Mouse (Mus musculus): Measurements from ENCODE around the gene Isg20.
A peak's percentile ranks its signal among the peaks of the same experiment; 100 is the strongest.

Isg20 gene

DNA sequence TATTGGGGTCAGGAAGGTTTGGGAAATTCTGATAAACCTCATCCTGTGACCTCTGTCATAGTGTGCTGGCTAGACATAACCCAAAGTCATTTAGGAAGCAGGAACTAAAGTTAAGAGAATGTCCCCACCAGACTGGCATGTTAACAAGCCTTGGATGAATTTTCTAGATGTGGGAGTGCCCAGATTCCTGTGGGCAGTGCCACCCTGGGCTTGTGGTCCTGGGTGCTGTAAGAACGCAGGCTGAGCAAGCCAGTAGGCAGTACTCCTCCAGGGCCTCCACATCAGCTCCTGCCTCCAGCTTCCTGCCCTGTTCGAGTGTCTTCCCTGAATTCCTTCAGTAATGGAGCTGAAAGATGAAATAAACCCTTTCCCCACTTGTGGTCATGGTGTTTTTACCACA is 9.0 kb upstream of the Isg20 start:
- no peak for DNase-seq

DNA sequence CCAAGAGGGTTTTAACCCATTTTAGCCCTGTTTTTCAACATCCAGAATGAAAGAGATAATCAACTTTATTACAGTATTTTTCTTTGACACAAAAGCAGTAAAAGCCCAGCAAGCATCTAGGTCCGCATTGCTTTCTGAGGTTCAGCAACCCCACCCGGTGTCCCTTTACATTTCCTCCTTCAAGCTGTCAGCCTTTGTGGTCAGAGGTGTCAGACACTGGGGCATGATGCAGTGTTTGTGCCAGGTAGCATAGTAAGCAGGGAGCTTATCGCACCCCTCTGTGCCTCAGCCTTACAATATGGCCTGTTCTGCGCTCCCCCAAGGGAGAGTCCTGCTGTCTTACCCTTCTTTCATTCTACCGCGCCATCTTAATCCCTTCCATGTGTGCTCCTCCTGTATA is 4.2 kb upstream of the Isg20 start:
- no peak for DNase-seq

DNA sequence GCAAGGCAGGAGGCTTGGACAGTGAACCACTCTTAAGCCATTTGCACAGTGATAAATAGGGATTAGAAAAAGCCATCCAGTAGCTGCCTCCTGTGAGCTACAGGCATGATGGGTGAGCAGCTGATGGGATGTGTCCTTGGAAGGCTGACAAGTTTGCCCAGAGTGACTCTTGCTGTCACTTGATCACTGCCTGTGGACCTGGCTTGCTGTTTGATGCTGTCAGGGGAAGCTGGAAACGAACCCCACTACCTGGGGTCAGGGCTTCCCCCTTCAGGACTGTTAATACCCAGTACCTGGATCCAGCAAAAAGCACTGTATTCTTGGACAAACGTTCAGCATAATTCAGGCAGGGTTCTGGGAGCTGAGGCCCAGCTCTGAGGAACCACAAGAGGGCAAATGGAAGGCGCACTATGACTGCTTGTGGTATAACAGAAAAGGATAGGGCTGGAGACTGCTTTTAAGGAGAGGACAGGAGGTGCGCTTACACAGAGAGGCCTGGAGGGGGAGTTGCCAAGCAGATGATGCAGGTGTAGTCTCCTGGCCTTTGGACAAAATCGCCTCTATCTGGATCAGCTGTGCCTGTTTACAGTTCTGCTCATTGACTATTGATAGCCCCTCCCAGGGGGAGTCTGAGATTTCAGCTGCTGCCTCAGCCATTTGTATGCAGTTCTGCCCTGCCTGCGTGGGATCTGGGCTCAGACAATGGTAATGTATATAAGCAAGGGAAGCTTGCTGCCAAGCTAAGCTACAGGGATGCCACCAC is 2.7 kb upstream of the Isg20 start:
- DNase-seq, result no peak

DNA sequence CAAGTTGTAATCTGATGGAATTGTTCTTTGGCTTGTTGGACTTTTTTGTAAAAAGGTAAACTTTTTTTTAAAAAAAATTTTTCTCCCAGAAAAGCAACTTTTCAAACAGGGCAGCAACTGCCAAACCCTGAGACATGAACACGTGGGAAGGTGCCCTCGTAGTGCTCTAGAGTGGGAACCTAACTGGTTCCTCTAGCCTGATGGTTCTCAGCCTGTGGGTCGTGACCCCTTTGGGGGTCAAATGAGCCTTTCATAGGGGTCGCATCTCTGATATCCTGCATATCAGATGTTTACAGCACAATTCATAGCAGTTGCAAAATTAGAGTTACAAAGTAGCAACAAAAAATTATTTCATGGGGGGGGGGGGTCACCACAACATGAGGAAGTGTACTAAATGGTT is 2.0 kb upstream of the Isg20 start:
- DNase-seq, result no peak

DNA sequence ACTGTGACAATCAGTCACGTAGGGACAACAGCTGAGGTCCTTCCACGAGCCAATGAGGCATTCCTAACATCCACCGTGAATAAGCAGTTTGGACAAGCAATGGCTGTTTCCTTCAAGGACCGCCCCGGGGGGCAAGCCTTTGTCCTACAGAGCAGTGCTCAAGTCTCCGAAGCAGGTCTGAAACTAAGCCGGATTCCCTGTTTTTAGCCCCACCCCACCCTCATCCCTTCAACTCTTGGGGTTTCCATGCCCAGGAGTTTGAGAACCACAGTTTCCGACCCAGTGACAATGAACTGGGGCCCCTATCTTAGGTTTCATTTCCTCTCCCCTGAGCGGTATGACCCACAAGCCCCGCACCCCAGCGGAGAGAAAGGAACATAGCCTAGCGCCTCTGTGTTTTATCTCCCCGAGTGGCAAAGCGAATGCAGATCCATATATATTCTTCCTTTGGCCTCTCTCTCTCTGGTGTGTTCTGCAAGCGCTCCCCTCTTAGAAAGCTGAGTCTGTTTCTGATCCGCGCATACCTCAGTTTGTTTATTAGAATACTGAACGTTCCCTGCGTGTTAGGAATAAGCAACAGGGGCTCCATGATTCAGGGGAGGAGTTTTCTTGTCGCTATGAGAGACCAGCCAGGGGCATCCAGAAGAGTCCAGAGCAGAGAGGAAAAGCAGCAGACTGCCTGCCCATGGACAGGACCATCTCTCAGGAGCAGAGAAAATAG is 811 bp upstream of the Isg20 start:
- DNase-seq, result peak; percentile 33 to 49

DNA sequence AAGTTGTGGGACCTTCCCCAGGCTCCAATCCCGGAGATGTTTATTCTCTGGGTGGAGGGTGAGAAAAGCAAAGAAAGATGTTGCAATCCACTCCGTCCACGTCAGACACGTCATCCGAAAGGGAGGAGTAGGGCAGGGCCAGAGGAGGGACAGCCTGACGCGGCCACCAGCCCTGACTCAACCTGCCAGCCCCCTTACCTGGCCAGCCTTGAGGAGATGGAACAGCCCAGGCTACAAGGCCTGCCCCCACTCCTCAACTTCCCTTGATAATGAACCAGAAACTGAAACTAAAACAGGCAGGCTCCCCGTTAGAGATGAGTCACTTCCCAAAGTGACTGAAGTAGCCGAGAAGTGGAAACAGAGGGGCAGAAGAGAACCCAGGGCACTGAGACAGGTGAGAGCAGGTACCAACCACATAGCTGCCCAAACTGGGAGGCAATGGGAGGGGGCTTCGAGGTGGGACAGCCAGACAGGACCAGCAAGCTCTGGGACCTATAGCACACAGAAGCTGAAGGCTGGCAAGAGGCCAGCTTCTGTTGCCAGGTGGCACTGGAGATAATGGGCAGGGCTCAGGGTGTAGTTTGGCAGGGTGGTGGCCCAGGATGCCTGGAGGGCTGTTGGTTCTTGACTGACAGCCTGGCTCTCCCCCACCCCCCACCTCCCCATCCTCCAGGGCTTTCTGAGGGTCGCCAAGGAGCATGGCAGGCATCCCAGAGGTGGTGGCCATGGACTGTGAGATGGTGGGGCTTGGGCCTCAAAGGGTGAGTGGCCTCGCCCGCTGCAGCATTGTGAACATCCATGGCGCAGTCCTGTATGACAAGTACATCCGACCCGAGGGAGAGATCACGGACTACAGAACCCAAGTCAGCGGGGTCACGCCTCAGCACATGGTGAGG is 673 bp downstream of the Isg20 start:
- DNase-seq, result peak; percentile 40 to 47

DNA sequence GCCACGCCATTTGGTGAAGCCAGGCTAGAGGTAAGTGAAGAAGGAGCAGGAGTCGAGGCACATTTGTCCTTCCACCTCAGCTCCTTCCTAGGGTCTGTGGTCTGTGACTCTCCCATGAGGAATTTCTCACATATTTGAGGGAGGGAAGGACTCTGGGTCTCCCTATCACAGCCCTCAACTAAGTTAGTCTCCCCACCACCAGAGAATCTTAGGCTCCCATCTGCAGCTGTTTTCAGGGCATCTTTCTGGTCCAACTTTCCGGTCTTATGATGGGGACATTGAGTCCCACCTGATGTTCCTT is 1.3 kb downstream of the Isg20 start:
- DNase-seq, result no peak

DNA sequence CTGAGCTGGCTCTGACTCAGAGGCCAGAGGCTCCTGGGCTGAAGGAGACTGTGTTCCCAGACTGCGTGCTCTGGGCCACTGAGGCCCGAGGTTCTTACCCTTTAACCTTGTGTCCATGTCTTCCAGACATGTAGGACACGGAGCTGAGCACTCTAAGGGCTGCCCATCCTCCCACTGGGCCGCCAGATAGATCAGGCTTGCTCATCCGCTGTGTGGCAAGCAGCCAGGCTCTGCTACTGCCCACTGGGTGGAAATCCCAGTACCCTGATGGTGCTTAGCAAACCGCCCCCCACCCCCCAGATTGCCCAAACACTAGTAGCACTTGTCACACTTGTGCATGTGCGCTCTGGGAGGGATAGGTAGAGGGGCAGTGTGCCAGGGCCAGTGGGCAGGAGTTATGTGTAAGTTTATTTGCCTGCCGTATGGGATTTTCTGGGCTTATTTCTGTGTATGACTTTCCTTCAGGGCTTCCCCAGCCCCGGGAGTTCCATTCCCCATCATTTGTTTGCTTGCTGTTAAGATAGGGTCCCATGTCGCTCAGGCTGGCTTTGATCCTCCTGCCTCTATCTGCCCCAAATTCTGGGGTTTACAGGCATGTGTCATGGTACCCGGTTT is 1.8 kb downstream of the Isg20 start:
- no peak for DNase-seq

DNA sequence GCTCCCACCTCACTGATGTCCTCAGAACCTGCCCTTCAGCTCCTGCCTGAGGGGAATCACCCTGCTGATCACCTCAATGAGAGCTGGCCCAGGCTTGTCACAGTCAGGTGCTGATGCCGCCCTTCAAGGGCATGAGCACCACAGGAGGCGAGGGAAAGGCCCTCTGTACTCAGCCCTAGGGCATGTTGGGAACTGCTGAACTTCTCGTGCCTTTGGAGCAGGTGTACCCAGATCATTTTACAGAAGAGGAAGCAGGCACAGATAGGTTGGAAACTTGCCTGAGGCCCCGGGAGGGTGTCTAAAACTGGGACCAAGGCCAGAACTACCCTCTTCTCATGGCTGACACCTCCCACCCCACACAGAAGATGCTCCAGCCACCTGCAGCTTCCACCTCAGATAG is 5.5 kb downstream of the Isg20 start:
- DNase-seq, result no peak

DNA sequence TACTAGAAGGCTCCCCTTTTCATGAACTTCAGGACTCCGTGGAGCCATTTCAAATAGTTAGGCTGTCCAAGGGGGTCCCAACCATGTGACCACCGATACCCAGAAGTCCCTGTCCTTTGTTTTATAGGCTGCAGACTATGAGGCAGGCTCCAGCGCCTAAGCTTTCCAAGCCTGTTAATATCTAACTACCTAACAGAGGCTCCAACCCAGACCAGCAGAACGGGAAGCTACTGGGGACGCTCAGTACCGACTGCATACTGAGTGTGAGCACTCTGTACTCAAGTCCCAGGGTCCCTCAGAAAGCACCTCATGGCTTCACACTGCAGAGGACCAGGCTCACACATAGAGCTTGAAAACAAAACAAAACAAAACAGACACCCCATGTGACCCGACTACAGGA is 9.3 kb downstream of the Isg20 start:
- no peak for DNase-seq

DNA sequence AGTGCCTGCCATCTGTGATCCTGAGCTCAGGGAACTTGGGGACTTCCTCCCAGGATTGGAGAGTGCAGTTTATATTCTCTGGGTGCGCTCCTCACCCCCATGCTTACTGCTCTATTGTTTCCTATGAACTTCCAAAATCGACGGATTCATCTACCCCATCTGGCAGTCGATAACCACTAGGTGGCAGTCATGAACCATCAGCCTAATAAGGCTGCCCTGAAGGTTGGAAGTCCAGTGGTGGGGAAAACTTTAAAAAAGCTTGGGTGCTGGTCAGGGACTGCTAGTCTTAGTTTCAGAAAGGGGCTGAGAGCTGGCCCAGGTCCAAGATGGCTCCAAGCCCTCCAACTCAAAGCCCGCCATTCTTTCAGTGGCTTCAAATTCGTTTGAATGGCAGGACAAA is 11.1 kb downstream of the Isg20 start:
- peak in 1 of 2 experiments; percentile 61 for DNase-seq

DNA sequence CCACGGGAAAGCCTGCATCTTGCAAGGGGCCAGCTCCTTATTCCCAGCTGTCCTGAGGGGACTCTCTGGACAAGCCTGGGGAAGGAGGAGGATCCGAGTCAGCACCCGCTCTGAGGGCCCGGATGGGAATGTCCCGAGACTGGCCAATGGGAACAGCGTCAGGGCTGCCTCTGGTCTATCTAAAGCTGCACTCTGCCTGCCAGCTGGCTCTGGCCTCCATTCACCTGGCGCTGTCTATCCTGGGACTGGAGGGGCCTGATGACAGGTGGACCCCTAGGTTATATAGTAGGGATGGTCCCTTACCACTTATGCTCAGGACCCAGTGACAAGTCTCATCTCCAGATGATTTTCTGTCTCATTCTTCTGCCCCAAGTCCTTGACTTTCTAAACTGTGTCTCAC is 11.6 kb downstream of the Isg20 start:
- DNase-seq, result no peak

DNA sequence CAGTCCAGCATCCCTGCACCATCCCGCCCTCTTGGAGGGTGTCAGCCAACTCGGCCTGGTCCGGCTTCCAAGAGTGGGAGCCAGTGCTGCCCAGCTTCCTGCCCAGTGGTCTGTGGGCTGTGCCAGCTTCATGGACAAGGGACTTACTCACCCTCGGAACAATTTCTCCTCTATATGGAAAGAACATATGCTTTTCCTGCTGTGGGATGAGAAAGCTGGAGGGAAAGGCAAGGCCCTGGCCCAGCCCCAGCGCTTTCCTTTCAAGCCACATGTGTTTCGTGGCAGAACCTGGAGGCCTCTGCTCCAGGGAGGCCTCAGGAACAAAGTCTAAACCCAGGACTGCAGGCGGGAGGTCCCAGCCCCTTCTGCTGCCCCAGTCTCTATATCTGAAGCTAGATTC is 12.5 kb downstream of the Isg20 start:
- no peak for DNase-seq

DNA sequence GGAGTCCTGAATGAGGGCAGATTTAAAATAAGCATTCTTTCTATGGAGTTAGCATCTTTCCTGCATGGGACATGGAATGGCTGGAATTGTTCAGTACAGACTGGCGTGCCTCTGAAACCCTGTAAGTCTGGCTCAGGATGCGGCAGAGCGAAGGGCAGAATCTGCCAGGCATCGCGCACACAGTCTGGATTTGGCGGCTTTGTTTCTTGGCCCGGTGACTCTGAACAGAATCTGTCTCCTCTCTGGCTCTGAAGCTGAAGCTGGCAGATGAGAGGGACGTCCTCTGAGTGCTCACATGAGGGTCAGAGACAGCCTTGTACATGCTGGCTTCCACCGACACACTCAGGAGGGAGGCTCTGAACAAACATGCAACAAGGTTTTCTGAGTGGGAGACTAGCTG is 12.9 kb downstream of the Isg20 start:
- no peak for DNase-seq

DNA sequence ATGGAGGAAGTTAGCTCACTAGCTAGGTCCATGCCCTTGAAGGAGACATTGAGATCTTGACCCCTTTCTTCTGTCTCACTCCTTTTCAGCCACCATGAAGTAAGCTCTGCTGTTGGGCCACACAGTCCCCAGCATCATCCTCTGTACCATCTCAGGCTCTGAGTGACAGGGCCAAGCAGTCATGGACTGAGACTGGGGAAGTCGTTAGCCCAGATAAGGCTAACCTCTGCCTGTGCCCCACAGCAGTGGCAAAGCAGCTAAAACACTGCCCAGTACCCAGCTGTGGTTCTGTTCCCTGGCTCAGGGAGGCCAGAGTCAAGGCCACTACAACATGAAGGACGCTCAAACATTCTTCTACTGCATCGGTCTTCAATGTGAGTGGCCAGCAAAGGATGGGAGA is 14.0 kb downstream of the Isg20 start:
- no peak for DNase-seq

DNA sequence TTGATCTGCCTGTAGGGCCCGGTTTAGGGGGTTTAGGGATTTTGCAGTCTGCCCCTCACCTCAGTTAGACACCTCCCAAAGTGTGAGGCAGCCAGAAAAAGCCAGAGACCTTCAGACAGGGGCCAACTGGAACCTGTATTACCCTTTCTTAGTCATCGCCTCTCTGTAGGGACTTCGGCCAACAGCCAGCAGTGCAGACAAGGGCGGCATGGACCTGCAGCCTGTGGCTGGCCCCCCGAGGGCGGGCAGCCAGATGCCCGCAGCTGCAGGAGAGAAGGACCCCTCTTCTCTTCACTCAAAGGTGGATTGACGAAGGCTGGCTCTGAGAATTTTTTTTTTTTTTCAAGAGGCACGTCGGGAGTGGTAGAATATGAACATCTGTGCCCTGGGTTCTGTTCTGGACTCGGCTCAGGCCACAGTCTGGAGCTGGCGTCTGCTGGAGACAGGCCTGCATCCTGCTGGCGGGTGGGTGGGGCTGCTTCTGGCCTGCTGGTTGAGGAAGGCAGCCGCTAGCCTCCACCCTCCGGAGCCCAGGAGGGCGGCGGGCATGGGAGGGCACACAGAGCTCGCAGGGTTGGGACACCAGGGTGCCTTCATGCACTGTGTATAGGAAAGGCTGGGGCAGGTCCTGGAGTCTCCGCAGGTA is 25.9 kb downstream of the Isg20 start:
- no peak for DNase-seq

DNA sequence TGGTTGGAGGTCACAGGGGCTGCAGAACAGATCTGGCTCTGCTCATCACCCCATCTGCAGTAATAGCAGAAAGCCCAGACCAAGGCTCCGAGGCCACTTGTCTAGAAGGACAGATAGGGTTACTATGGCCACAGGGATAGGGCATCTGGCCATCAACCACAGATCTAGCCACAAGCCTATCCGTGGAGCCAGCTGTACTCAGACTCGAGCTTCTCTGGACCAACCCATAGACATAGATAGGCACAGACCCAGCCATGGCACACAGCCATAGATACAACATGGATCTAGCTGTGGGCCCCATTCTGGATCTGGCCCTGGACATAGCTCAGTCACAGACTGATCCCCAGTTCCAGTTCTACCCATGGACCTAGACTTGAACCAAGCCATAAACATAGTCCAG is 27.7 kb downstream of the Isg20 start:
- no peak for DNase-seq

DNA sequence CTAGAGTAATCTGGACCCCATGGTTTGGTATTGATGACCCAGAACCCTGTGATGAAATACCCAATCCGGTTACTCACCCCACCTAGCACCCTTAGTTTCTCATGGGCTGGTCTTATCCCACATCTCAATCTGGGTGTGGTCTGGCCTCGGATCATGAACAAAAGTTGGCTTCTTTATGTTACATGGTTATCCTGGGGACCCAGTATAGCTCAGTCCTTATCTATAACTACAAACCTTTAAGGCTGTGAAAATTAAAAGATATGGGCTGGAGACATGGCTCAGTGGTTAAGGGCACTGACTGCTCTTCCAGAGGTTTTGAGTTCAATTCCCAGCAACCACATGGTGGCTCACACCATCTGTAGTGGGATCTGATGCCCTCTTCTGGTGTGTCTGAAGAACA is 29.3 kb downstream of the Isg20 start:
- DNase-seq, result no peak

DNA sequence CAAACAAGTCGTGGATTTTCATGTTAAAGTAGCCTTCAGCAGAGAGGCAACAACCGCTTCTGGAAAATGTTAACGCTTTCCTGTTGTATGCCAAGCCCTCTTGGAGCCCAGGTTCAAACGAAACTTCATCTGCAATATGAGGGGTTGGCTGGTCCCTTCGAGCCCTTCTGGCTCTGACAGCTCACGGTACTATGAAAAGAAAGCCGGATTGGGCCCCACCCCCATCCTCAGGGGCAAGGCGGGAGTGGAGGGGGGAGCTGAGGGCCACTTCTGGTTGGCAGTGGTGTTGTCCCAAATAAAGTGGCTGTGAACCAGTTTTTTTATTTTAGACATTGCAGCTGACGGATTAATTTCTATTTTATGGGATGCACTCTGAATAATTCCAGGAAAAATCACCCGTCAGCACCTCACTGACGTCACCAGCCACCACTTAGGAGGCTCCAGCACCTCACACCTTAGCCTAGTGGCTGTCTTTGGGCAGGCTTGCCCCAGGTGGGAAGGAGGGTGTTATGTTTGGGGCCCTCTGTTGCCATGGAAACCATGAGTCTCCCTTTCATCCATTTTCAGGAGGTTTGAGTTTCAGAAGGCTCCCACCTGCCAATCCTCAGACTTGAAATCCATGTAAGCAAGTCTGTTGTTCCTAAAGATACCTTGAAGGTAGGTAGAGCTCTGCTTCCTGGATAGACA is 40.8 kb downstream of the Isg20 start:
- no peak for DNase-seq

DNA sequence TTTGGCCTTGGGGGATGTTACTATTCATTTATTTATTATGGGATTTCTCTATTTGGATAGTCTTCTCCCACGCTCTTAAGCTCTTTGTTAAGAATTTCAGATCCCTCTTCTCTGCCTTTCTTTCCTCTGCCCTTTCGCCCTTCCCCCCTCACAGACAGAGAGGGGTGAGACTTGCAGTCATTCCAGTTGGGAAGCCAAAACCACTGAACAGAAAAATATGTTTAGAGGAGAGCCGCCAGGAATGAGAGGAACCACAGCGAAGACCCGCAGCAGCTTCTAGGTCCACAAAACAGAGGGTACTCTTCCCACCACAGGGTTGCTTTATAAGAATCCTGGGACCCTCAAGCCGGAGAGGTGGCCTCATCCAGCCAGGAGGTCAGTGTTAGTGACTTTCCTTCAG is 41.4 kb downstream of the Isg20 start:
- DNase-seq, result no peak

DNA sequence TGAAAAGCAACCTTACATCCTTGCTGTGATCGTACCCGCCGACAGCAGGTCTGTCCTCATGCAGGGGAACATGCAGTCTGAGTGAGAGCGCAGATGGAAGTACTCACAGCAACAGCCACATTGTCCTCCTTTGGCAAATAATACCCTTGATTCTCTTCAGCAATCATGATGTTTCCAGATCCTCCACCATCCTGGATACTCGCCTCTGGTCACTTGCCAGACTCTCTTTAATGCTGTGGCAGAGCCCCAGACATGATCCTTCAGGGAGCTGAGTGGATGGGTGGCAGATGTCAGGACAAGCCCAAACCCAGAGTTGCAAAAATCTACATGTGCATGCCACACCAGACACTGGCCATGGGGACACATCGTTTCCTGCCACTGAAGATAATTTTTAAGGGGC is 41.9 kb downstream of the Isg20 start:
- no peak for DNase-seq

DNA sequence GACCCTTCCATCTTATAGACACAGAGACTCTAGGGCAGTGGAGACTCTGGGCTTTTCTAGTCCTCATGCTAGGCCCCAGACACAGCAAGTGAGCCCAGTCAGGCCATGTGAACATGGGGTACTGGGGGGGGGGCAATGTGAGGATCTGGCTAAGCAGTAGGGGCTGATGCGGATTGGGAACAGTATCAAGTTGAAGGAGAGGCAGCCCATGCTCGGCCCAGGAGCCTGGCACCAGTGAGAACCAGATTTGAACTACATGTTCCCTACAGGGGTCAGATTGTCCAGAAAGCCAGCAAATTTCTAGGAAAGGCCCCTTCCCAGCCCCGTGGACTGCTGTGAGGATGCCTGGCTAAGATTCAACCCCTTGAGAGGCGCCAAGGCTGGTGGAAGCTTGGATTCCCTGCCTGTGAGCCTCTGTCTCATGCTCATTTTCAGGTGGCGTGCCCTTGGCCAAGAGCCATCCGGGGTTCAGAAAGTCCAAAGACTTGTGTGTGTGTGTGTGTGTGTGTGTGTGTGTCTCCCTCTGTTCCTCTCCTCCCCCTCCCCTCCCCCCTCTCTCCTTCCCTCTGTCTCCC is 45.4 kb downstream of the Isg20 start:
- DNase-seq, result no peak
